Mouse (Mus musculus) urinary bladder, postnatal 14 days (tissue): ENCODE measurements around the gene Gm20479.

Experiments
- DNase-seq: peaks from one replicate; pipeline ENCODE4 v3.0.0; 2021; ENCODE audit warnings: low spot score

Gene Gm20479

GRCm38 (mm10) chr7:27334405-27334911, 22.8 kb downstream of the Gm20479 start:
- peak; percentile 56 for DNase-seq

- no peak for DNase-seq
These were observed 23.8 kb downstream of the Gm20479 start for GRCm38 (mm10) chr7:27333316-27333941.

DNA sequence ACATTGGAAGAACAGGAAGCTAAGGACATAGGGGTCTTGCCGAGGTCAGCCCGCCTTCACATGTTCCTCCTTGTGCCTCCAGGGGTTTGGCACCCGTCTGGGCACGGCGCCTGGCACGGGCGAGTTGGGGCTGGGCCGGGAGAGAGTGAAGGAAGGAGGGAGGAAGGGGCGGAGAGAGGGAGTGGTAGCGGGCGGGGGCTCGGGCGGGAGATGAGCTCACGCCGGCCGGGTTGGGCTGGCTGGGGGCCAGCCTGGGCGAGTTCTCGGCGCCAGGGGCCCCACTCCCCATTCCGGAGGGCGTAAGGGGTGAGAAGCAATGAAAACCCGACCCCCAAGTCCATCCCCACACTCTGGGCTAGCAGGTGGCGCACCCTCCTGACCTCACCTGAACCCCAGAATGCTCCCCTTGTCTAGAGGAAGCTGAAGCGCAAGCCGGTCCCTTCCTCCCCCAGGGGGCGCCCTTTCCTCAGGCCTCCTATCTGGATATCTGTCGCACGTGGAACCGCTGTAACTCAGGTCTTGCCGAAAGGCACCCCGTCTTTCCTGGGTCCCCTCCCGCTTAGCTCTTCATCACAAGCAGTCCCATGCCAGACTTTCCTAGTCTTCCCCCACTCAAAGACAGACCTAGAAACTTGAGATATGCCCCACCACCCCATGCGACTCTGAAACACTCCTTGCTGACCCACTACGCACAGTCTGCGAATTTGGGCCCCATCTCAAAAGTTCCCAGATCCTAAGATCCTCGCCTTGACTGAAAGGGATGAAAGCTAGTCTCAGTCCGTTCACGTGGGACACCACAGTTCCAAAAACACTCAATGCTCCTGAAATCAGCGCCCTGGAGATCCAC, 24.6 kb downstream of the Gm20479 start:
- peak; percentile 96 for DNase-seq

DNA sequence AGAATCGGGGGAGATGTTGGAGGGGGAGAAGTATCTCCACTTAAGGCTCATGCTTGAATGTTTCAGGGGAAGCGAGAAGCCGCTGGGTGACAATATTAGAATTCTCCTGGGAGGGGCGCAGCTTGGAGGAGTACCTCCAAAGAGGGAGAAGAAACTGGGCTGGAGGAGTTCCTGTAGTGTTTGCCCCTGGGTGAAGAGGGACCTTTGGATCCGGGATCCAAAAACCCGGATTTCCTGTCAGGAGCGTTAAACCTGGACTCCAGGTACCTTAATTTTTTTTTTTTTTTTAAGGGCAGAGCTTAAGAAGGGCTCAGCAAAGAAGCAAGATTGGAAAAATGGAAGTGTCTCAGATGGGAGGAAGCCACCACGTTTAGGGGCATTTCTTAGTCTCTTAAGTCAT, 25.4 kb downstream of the Gm20479 start:
- no peak for DNase-seq

GRCm38 (mm10) chr7:27331541-27331851, 25.7 kb downstream of the Gm20479 start:
- DNase-seq: peak; percentile 67

GRCm38 (mm10) chr7:27330709-27331540, 26.3 kb downstream of the Gm20479 start:
- peak; percentile 98 for DNase-seq

GRCm38 (mm10) chr7:27329981-27330380, 27.2 kb downstream of the Gm20479 start:
- DNase-seq: no peak

GRCm38 (mm10) chr7:27329326-27329947, 27.8 kb downstream of the Gm20479 start:
- peak; percentile 92 for DNase-seq

- DNase-seq: peak; percentile 54
These were observed 28.6 kb downstream of the Gm20479 start for GRCm38 (mm10) chr7:27328648-27329047.

- DNase-seq: no peak
These were observed 29.1 kb downstream of the Gm20479 start for GRCm38 (mm10) chr7:27328161-27328560.

DNA sequence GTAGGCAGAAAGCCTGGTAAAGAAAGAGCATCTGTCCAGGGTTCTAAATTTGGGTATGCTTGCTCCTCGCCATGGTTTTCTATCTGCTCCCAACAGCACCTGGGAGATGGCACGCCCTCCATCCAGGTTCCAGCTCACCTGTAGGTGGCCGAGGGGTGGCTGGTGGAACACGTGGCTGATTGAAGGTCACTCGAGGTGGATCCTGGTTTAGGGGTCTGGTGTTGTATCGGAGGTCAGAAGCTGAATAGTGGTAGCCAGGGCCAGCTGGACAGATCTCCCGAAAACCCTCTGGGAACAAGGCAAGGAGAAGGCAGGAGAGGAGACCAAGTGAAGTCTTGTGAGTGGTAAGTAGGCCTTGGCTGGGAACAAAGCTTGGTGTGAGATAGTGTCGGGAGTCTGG, 29.7 kb downstream of the Gm20479 start:
- DNase-seq: no peak

- peak; percentile 69 for DNase-seq
These were observed 30.9 kb downstream of the Gm20479 start for GRCm38 (mm10) chr7:27326101-27326880.

DNA sequence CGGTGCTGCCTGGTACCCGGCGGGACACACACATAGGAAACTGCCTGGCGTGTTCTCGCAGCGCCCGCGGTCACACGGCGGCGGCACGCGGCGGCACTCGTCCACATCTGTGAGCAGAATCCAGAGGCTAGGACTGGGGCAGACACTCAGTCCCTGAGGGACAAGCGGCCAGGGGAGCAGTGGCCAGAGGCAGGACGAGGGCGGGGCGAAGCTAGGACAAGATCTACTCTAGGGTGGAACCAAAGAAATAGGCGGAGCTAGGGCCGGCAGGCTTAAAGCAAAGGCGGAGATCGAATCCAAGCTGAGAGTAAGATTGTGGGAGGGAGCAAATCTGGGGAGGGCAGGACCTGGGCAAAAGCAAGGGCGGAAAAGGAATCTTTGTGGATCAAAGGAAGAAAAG, 31.5 kb downstream of the Gm20479 start:
- peak; percentile 82 for DNase-seq

- no peak for DNase-seq
These were observed 32.3 kb downstream of the Gm20479 start for GRCm38 (mm10) chr7:27324928-27325327.

- no peak for DNase-seq
These were observed 33.1 kb downstream of the Gm20479 start for GRCm38 (mm10) chr7:27324161-27324560.

GRCm38 (mm10) chr7:27323001-27323400, 34.2 kb downstream of the Gm20479 start:
- no peak for DNase-seq

GRCm38 (mm10) chr7:27322291-27322690, 34.9 kb downstream of the Gm20479 start:
- no peak for DNase-seq

GRCm38 (mm10) chr7:27319411-27319810, 37.8 kb downstream of the Gm20479 start:
- no peak for DNase-seq

DNA sequence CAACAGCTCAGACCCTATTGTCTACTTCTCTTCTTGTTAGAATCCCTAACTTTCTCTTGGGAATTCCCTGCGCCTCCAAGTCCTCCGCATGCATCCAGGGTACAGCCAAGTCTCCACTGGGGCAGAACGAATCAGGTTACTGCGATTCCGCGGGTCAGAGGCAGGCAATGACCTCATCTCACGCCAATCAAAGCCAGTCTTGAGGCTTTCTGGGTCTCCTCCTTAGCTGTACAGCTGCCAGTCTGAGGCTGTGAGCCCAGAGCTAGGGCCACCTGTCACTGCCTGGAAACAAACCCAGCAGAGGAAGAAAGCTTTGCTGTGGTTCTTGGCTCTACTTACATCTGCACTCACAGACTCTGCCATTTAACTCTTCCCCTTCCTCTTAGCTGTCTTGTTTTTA, 41.3 kb downstream of the Gm20479 start:
- no peak for DNase-seq

DNA sequence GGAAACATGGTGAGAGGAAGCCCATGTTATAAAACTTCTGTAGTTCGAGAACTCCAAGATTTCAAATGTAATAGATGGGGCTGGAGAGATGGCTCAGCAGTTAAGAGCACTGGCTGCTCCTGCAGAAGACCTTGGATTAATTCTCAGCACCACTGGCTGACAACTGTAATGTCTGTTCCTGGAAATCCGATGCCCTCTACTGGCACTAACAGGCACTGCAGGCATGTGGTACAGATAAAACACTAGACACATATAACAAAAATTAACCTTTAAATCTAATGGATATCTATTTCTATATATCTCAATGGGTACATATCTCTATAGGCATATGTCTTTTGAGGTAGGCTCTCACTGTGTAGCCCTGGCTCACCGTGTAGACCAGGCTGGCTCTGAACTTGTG, 42.8 kb downstream of the Gm20479 start:
- no peak for DNase-seq

- no peak for DNase-seq
These were observed 45.5 kb downstream of the Gm20479 start for GRCm38 (mm10) chr7:27311651-27312284.
